Mouse (Mus musculus) lung, postnatal 0 days (tissue): ENCODE measurements around the gene Card19.

Source experiments
- CTCF ChIP-seq: IDR thresholded peaks from 2 replicates; pipeline ENCODE4 v1.5.1; 2016; ENCODE audit warnings: antibody characterized with exemption, mild to moderate bottlenecking
- EP300 ChIP-seq: IDR thresholded peaks from 2 replicates; pipeline ENCODE4 v1.6.1; 2016; ENCODE audit warnings: antibody characterized with exemption, mild to moderate bottlenecking, control low read depth

- TF ChIP-seq CTCF, result no peak
- TF ChIP-seq EP300, result no peak
These were observed 40.3 kb downstream of the Card19 start for GRCm38 (mm10) chr13:49175509-49175908.
